Mouse (Mus musculus) fat pad, adult 2 months (tissue): ENCODE measurements around the gene Pip5k1c.

Source experiments
- DNase-seq: peaks from one replicate; pipeline ENCODE4 v3.0.0-alpha.2; 2011; ENCODE audit warnings: low read depth, low spot score; ENCODE audit errors: extremely low read depth

Gene Pip5k1c

GRCm38 (mm10) chr10:81365672-81366476 lies 73.1 kb downstream of the Pip5k1c start, which contains the start of gene 4930404N11Rik:
4930404N11Rik (minus strand) TSS chr10:81365816.
- no peak for DNase-seq

GRCm38 (mm10) chr10:81366477-81367206 lies 73.9 kb downstream of the Pip5k1c start:
- DNase-seq: no peak

- no peak for DNase-seq
Observed at GRCm38 (mm10) chr10:81367207-81367495, 74.4 kb downstream of the Pip5k1c start.
